Comparison of ENCODE assay signal across 10 mouse cellular contexts in the genomic region with DNA sequence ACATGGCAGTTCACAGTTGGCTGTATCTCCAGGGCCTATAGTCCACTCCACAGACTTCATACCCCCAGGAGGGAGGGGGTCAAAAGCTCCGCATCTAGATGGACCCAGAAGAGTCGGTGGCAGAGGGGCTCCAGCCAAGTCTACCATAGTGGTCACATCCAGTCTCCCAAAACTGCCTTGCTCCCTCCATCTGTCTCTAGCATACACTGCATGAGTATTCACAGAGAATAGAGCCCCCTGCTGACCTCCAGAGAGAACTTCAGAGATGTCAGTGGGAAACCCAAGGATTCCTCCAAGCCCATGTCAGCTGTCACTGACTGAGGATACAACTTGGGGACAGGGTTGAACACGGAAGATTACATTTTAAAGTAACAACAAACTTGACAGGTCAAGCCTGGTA. TPM values are rescaled to one million over a fixed set of nuclear protein-coding genes. Genes with fewer than 3 reads are reported as not detected.
DNase-seq lines count a peak whose midpoint lies in the region; ATAC-seq and TF ChIP-seq lines count a peak whose summit lies in the region.
"Had no signal": no experiment of that assay in that cellular context is flagged by ENCODE, and none has a peak within 500 bp of the region (broad histone marks: within the 10 kb centered on the region; RNA-seq: fewer than 3 reads in every experiment).

No protein-coding gene starts in this region.

- no peaks in the 10 kb centered on the region for H3K36me3 ChIP-seq in hindbrain, embryonic 11.5 days (ENCODE audit: control insufficient read depth, insufficient read depth, low read length)
- no peaks in the 10 kb centered on the region; the same call in 1 of the 2 replicates for H3K36me3 ChIP-seq in hindbrain, embryonic 12.5 days
- H3K36me3 ChIP-seq in limb, embryonic 10.5 days, result peaks cover 3% of the 10 kb centered on the region

- H3K4me1 ChIP-seq in hindbrain, embryonic 11.5 days (replicated peaks; ENCODE audit: control insufficient read depth, insufficient read depth, low read length), result no peaks in the 10 kb centered on the region
- no peaks in the 10 kb centered on the region for H3K4me1 ChIP-seq in hindbrain, embryonic 12.5 days
- H3K4me1 ChIP-seq in cortical plate, adult 2 months (ENCODE audit: control insufficient read depth, insufficient read depth, low read length), result peaks cover 2% of the 10 kb centered on the region; the same call in 1 of the 2 replicates
- no peaks in the 10 kb centered on the region for H3K4me1 ChIP-seq in limb, embryonic 10.5 days

- peak; percentile 51 for TF ChIP-seq CTCF in cortical plate, adult 2 months (IDR thresholded peaks at IDR 0.05; ENCODE audit: extremely low read depth, insufficient read depth, low read length)

- peak; percentile 34 for DNase-seq in hindbrain, embryonic 11.5 days (ENCODE audit: low spot score)
- DNase-seq in testis, postnatal 10 days (ENCODE audit: low spot score), result peak; percentile 43
- DNase-seq in testis, postnatal 14 days (ENCODE audit: low spot score), result no peak
- peak; percentile 50 for DNase-seq in yolk sac, embryonic 10.5 days (ENCODE audit: low spot score)
- no peak for DNase-seq in adrenal gland, adult 18-20 months (ENCODE audit: low spot score in 2 of 2)
- no peak for DNase-seq in limb, embryonic 10.5 days (ENCODE audit: low spot score)
- DNase-seq: adrenal gland, adult 8-10 months had no signal

- H3K27ac ChIP-seq in hindbrain, embryonic 11.5 days (ENCODE audit: low read depth, low read length), result no peak overlapping the region
- H3K27ac ChIP-seq in hindbrain, embryonic 12.5 days, result no peak overlapping the region
- H3K27ac ChIP-seq in cortical plate, adult 2 months (ENCODE audit: insufficient read depth, low read length), result no peak overlapping the region
- H3K27ac ChIP-seq in limb, embryonic 10.5 days, result no peak overlapping the region

- WGBS in hindbrain, embryonic 11.5 days, result 68% methylated on average over 3 of the region's 3 CpGs
- WGBS in hindbrain, embryonic 12.5 days, result 62% methylated on average over 3 of the region's 3 CpGs
- WGBS in limb, embryonic 10.5 days, result 69% methylated on average over 3 of the region's 3 CpGs

- no peak overlapping the region for H3K4me2 ChIP-seq in hindbrain, embryonic 11.5 days (replicated peaks; ENCODE audit: low read depth, low read length)
- H3K4me2 ChIP-seq in hindbrain, embryonic 12.5 days (replicated peaks), result no peak overlapping the region

- no peaks in the 10 kb centered on the region for H3K9me3 ChIP-seq in hindbrain, embryonic 11.5 days (ENCODE audit: control insufficient read depth, low read length)
- H3K9me3 ChIP-seq in hindbrain, embryonic 12.5 days (replicated peaks), result no peaks in the 10 kb centered on the region
- no peaks in the 10 kb centered on the region for H3K9me3 ChIP-seq in limb, embryonic 10.5 days (replicated peaks)

- H3K4me3 ChIP-seq in hindbrain, embryonic 11.5 days (ENCODE audit: low read depth, low read length), result no peak overlapping the region
- H3K4me3 ChIP-seq in hindbrain, embryonic 12.5 days, result no peak overlapping the region
- no peak overlapping the region for H3K4me3 ChIP-seq in cortical plate, adult 2 months (ENCODE audit: insufficient read depth, low read length)
- H3K4me3 ChIP-seq in limb, embryonic 10.5 days, result no peak overlapping the region

- no peaks in the 10 kb centered on the region for H3K27me3 ChIP-seq in hindbrain, embryonic 11.5 days (ENCODE audit: control insufficient read depth, insufficient read depth, low read length)
- no peaks in the 10 kb centered on the region for H3K27me3 ChIP-seq in hindbrain, embryonic 12.5 days
- H3K27me3 ChIP-seq in limb, embryonic 10.5 days (ENCODE audit: low read depth, poor library complexity, severe bottlenecking), result no peaks in the 10 kb centered on the region

- no peak overlapping the region for H3K9ac ChIP-seq in hindbrain, embryonic 11.5 days (ENCODE audit: low read depth, low read length)
- no peak overlapping the region for H3K9ac ChIP-seq in hindbrain, embryonic 12.5 days

- no peak for ATAC-seq in hindbrain, embryonic 11.5 days (ENCODE audit: low FRiP score)
- ATAC-seq in hindbrain, embryonic 12.5 days (ENCODE audit: low FRiP score), result no peak
- ATAC-seq: forebrain, embryonic 16.5 days had no signal

- TF ChIP-seq POLR2A in cortical plate, adult 2 months (IDR thresholded peaks at IDR 0.05; ENCODE audit: extremely low read depth, insufficient read depth, low read length), result no peak

RNA-seq across cellular contexts. Expression of gene Cd2bp2, which starts 10.2 kb away (rescaled TPM):
- 64.7 and 76.2 TPM in 2 replicates for polyA plus RNA-seq in hindbrain, embryonic 11.5 days (2014; fragmentation: Nextera tagmentation; extraction: Ambion mirVana)
- 86.2 and 92.9 TPM in 2 replicates for polyA plus RNA-seq in hindbrain, embryonic 12.5 days (2016; fragmentation: Nextera tagmentation; extraction: Ambion mirVana)
- polyA plus RNA-seq in cortical plate, adult 2 months (2012; rRNA removed), result 85.0 and 99.3 TPM in 2 replicates
- total RNA-seq in adrenal gland, adult 18-20 months (2021), result 10 to 100 TPM; 51.6 to 62.3 TPM
- polyA plus RNA-seq in limb, embryonic 10.5 days (2016; fragmentation: Nextera tagmentation; extraction: Ambion mirVana), result 85.9 and 94.0 TPM in 2 replicates

RNA-seq across cellular contexts. Expression of gene Tbc1d10b, which starts 22.7 kb away (rescaled TPM):
- 18.7 and 19.1 TPM in 2 replicates for polyA plus RNA-seq in hindbrain, embryonic 11.5 days (2014; fragmentation: Nextera tagmentation; extraction: Ambion mirVana)
- 46.5 and 47.2 TPM in 2 replicates for polyA plus RNA-seq in hindbrain, embryonic 12.5 days (2016; fragmentation: Nextera tagmentation; extraction: Ambion mirVana)
- polyA plus RNA-seq in cortical plate, adult 2 months (2012; rRNA removed), result 70.4 and 76.0 TPM in 2 replicates
- total RNA-seq in adrenal gland, adult 18-20 months (2021), result 10 to 100 TPM; 43.3 to 47.5 TPM
- 32.1 and 34.8 TPM in 2 replicates for polyA plus RNA-seq in limb, embryonic 10.5 days (2016; fragmentation: Nextera tagmentation; extraction: Ambion mirVana)

RNA-seq across cellular contexts. Expression of gene Mylpf, which starts 23.1 kb away (rescaled TPM):
- 24.1 and 26.5 TPM in 2 replicates for polyA plus RNA-seq in hindbrain, embryonic 11.5 days (2014; fragmentation: Nextera tagmentation; extraction: Ambion mirVana)
- polyA plus RNA-seq in hindbrain, embryonic 12.5 days (2016; fragmentation: Nextera tagmentation; extraction: Ambion mirVana), result 19.5 and 46.1 TPM in 2 replicates
- 2.0 and 2.2 TPM in 2 replicates for polyA plus RNA-seq in cortical plate, adult 2 months (2012; rRNA removed)
- 10 to 100 TPM in 1 of 2 experiments, under 1 TPM in 1; 0.66 to 16.3 TPM for total RNA-seq in adrenal gland, adult 18-20 months (2021)
- polyA plus RNA-seq in limb, embryonic 10.5 days (2016; fragmentation: Nextera tagmentation; extraction: Ambion mirVana), result 8.8 and 13.1 TPM in 2 replicates

RNA-seq across cellular contexts. Expression of gene Zfp553, which starts 47.3 kb away (rescaled TPM):
- polyA plus RNA-seq in hindbrain, embryonic 11.5 days (2014; fragmentation: Nextera tagmentation; extraction: Ambion mirVana), result 26.5 and 29.7 TPM in 2 replicates
- 61.3 and 67.9 TPM in 2 replicates for polyA plus RNA-seq in hindbrain, embryonic 12.5 days (2016; fragmentation: Nextera tagmentation; extraction: Ambion mirVana)
- 13.5 and 15.5 TPM in 2 replicates for polyA plus RNA-seq in cortical plate, adult 2 months (2012; rRNA removed)
- 10 to 100 TPM; 12.6 to 14.8 TPM for total RNA-seq in adrenal gland, adult 18-20 months (2021)
- 74.2 and 74.9 TPM in 2 replicates for polyA plus RNA-seq in limb, embryonic 10.5 days (2016; fragmentation: Nextera tagmentation; extraction: Ambion mirVana)

RNA-seq across cellular contexts. Expression of gene Sept1, which starts 47.3 kb away (rescaled TPM):
- 23.7 and 30.0 TPM in 2 replicates for polyA plus RNA-seq in hindbrain, embryonic 11.5 days (2014; fragmentation: Nextera tagmentation; extraction: Ambion mirVana)
- polyA plus RNA-seq in hindbrain, embryonic 12.5 days (2016; fragmentation: Nextera tagmentation; extraction: Ambion mirVana), result 32.7 and 33.2 TPM in 2 replicates
- 9.2 and 10.4 TPM in 2 replicates for polyA plus RNA-seq in cortical plate, adult 2 months (2012; rRNA removed)
- 1 to 10 TPM; 7.8 to 8.7 TPM for total RNA-seq in adrenal gland, adult 18-20 months (2021)
- polyA plus RNA-seq in limb, embryonic 10.5 days (2016; fragmentation: Nextera tagmentation; extraction: Ambion mirVana), result 27.0 and 29.9 TPM in 2 replicates

Comparison
In these comparisons a context has a peak if more than half of its experiments do, and no peak if none do; other contexts are left out.
1. DNase-seq: peak in hindbrain, embryonic 11.5 days (single experiment), testis, postnatal 10 days (single experiment) and yolk sac, embryonic 10.5 days (single experiment); none in testis, postnatal 14 days (single experiment), adrenal gland, adult 18-20 months (0 of 2) and limb, embryonic 10.5 days (single experiment).